ENCODE assay signal across 23 mouse cellular contexts in genomic region chr16:17865293-17865692, GRCm38 (mm10). TPM values are rescaled to one million over a fixed set of nuclear protein-coding genes. Genes with fewer than 3 reads are reported as not detected.
DNase-seq lines count a peak whose midpoint lies in the region; ATAC-seq and TF ChIP-seq lines count a peak whose summit lies in the region.
"Had no signal": no experiment of that assay in that cellular context is flagged by ENCODE, and none has a peak within 500 bp of the region (broad histone marks: within the 10 kb centered on the region; RNA-seq: fewer than 3 reads in every experiment).

No protein-coding gene starts in this region.

- H3K4me3 ChIP-seq in hindbrain, postnatal 0 days (ENCODE audit: low read length): no peak overlapping the region
- no peak overlapping the region for H3K4me3 ChIP-seq in hindbrain, embryonic 14.5 days (replicated peaks; ENCODE audit: low read length)
- no peak overlapping the region for H3K4me3 ChIP-seq in kidney, embryonic 16.5 days (ENCODE audit: low read length)
- no peak overlapping the region for H3K4me3 ChIP-seq in intestine, embryonic 16.5 days (ENCODE audit: low read length)
- H3K4me3 ChIP-seq: erythroblast, embryonic 14.5 days; forebrain, embryonic 10.5 days; gastrocnemius, adult 2 months; hindbrain, embryonic 12.5 days had no signal

- ATAC-seq in hindbrain, postnatal 0 days: 0 out of 2 replicates have a peak, but pooled peaks have one; percentile 2
- ATAC-seq in hindbrain, embryonic 14.5 days (ENCODE audit: low FRiP score): no peak
- peak; percentile 54; the same call in 1 of the 2 replicates for ATAC-seq in kidney, embryonic 16.5 days (ENCODE audit: low FRiP score, low TSS enrichment)
- ATAC-seq in intestine, embryonic 16.5 days: peak; percentile 19; the same call in 1 of the 2 replicates
- ATAC-seq: activated CD4-positive, CD25-positive, alpha-beta regulatory T cell, adult 4 months; forebrain, embryonic 14.5 days; Patski had no signal

- 86% methylated on average over 2 of the region's 2 CpGs for WGBS in hindbrain, postnatal 0 days
- 92% methylated on average over 2 of the region's 2 CpGs for WGBS in hindbrain, embryonic 14.5 days
- WGBS in kidney, embryonic 16.5 days: 63% methylated on average over 2 of the region's 2 CpGs
- WGBS in intestine, embryonic 16.5 days: 55% methylated on average over 2 of the region's 2 CpGs

- H3K9me3 ChIP-seq in hindbrain, postnatal 0 days (ENCODE audit: low read length): no peaks in the 10 kb centered on the region
- H3K9me3 ChIP-seq in hindbrain, embryonic 14.5 days (ENCODE audit: control insufficient read depth, low read length): no peaks in the 10 kb centered on the region
- no peaks in the 10 kb centered on the region for H3K9me3 ChIP-seq in kidney, embryonic 16.5 days (ENCODE audit: low read length)
- no peaks in the 10 kb centered on the region for H3K9me3 ChIP-seq in intestine, embryonic 16.5 days (ENCODE audit: control insufficient read depth, low read length)
- H3K9me3 ChIP-seq: forebrain, embryonic 10.5 days; hindbrain, embryonic 12.5 days had no signal

- no peak for TF ChIP-seq CTCF in hindbrain, postnatal 0 days (IDR thresholded peaks at IDR 0.05; ENCODE audit: low read depth)

- H3K36me3 ChIP-seq in hindbrain, postnatal 0 days (ENCODE audit: insufficient read depth, low read length): peaks cover 2% of the 10 kb centered on the region; the same call in 1 of the 2 replicates
- H3K36me3 ChIP-seq in hindbrain, embryonic 14.5 days (replicated peaks; ENCODE audit: control insufficient read depth, insufficient read depth): peaks cover 32% of the 10 kb centered on the region
- H3K36me3 ChIP-seq in kidney, embryonic 16.5 days (ENCODE audit: insufficient read depth, low read length): peaks cover 21% of the 10 kb centered on the region; the same call in 1 of the 2 replicates
- H3K36me3 ChIP-seq in intestine, embryonic 16.5 days (ENCODE audit: control insufficient read depth, insufficient read depth, low read length): 0 out of 2 replicates have a peak, but pooled peaks cover 4% of the 10 kb centered on the region

- H3K4me1 ChIP-seq in hindbrain, postnatal 0 days (ENCODE audit: insufficient read depth, low read length): no peaks in the 10 kb centered on the region
- no peaks in the 10 kb centered on the region for H3K4me1 ChIP-seq in hindbrain, embryonic 14.5 days (replicated peaks; ENCODE audit: control insufficient read depth, insufficient read depth, low read length)
- H3K4me1 ChIP-seq in kidney, embryonic 16.5 days (ENCODE audit: insufficient read depth, low read length): peaks cover 9% of the 10 kb centered on the region; the same call in 1 of the 2 replicates
- H3K4me1 ChIP-seq in intestine, embryonic 16.5 days (ENCODE audit: control insufficient read depth, insufficient read depth, low read length): peaks cover 5% of the 10 kb centered on the region; the same call in 1 of the 2 replicates
- H3K4me1 ChIP-seq: forebrain, embryonic 10.5 days; hindbrain, embryonic 12.5 days had no signal

- no peak overlapping the region for H3K27ac ChIP-seq in hindbrain, postnatal 0 days
- no peak overlapping the region for H3K27ac ChIP-seq in hindbrain, embryonic 14.5 days
- H3K27ac ChIP-seq in kidney, embryonic 16.5 days (ENCODE audit: low read length): no peak overlapping the region
- H3K27ac ChIP-seq in intestine, embryonic 16.5 days (ENCODE audit: low read length): no peak overlapping the region
- H3K27ac ChIP-seq: forebrain, embryonic 10.5 days; gastrocnemius, adult 2 months; hindbrain, embryonic 12.5 days had no signal

- H3K4me2 ChIP-seq in hindbrain, postnatal 0 days (ENCODE audit: low read depth, low read length): no peak overlapping the region
- no peak overlapping the region for H3K4me2 ChIP-seq in hindbrain, embryonic 14.5 days (replicated peaks)
- H3K4me2 ChIP-seq in kidney, embryonic 16.5 days (replicated peaks; ENCODE audit: low read depth, low read length): no peak overlapping the region
- no peak overlapping the region for H3K4me2 ChIP-seq in intestine, embryonic 16.5 days (ENCODE audit: low read depth, low read length)
- H3K4me2 ChIP-seq: hindbrain, embryonic 12.5 days had no signal

- no peak overlapping the region for H3K9ac ChIP-seq in hindbrain, postnatal 0 days (replicated peaks; ENCODE audit: low read length)
- H3K9ac ChIP-seq in hindbrain, embryonic 14.5 days: no peak overlapping the region
- no peak overlapping the region for H3K9ac ChIP-seq in kidney, embryonic 16.5 days (replicated peaks; ENCODE audit: low read length)
- no peak overlapping the region for H3K9ac ChIP-seq in intestine, embryonic 16.5 days (ENCODE audit: low read depth, low read length)
- H3K9ac ChIP-seq: hindbrain, embryonic 12.5 days had no signal

- no peaks in the 10 kb centered on the region for H3K27me3 ChIP-seq in hindbrain, postnatal 0 days (ENCODE audit: insufficient read depth, low read length)
- H3K27me3 ChIP-seq in hindbrain, embryonic 14.5 days (ENCODE audit: control insufficient read depth, insufficient read depth, low read length): no peaks in the 10 kb centered on the region
- H3K27me3 ChIP-seq in kidney, embryonic 16.5 days (ENCODE audit: insufficient read depth, low read length): no peaks in the 10 kb centered on the region
- H3K27me3 ChIP-seq in intestine, embryonic 16.5 days (replicated peaks; ENCODE audit: control insufficient read depth, insufficient read depth, low read length): no peaks in the 10 kb centered on the region
- H3K27me3 ChIP-seq: CH12.LX; hindbrain, embryonic 12.5 days; Patski had no signal

- no peak for DNase-seq in hindbrain, postnatal 0 days (ENCODE audit: low spot score)
- DNase-seq in hindbrain, embryonic 14.5 days (ENCODE audit: low spot score): no peak
- DNase-seq in kidney, postnatal 14 days: no peak
- DNase-seq in right cerebral cortex, adult 18-20 months: no peak
- DNase-seq: adrenal gland, postnatal 14 days; cerebellum, adult 9-11 months; gastrocnemius, adult 2 months; gastrocnemius, postnatal 25 days; heart, postnatal 10 days; heart, postnatal 4 days had no signal

RNA-seq across cellular contexts. Expression of gene Gm20518, which starts 26.2 kb away (rescaled TPM):
- total RNA-seq in hindbrain, postnatal 0 days (2014; rRNA removed): 0.42 and 1.3 TPM in 2 replicates
- 0.11 and 0.20 TPM in 2 replicates for polyA plus RNA-seq in hindbrain, postnatal 0 days (2015; fragmentation: Nextera tagmentation; extraction: Ambion mirVana)
- polyA plus RNA-seq in hindbrain, embryonic 14.5 days (2014; fragmentation: Nextera tagmentation; extraction: Ambion mirVana): 0.29 and 0.48 TPM in 2 replicates
- polyA plus RNA-seq in kidney, embryonic 16.5 days (2015; fragmentation: Nextera tagmentation; extraction: Ambion mirVana): 2.6 TPM in 2 replicates
- polyA plus RNA-seq in intestine, embryonic 16.5 days (2015; fragmentation: Nextera tagmentation; extraction: Ambion mirVana): 0.26 and 0.31 TPM in 2 replicates
- total RNA-seq: heart, postnatal 4 days had no signal
- polyA plus RNA-seq: heart, embryonic 14.5 days had no signal

RNA-seq across cellular contexts. Expression of gene Car15, which starts 27.1 kb away (rescaled TPM):
- total RNA-seq in hindbrain, postnatal 0 days (2014; rRNA removed): 3.3 and 7.0 TPM in 2 replicates
- polyA plus RNA-seq in hindbrain, postnatal 0 days (2015; fragmentation: Nextera tagmentation; extraction: Ambion mirVana): 1.9 TPM in 2 replicates
- polyA plus RNA-seq in hindbrain, embryonic 14.5 days (2014; fragmentation: Nextera tagmentation; extraction: Ambion mirVana): 2.5 and 3.4 TPM in 2 replicates
- polyA plus RNA-seq in kidney, embryonic 16.5 days (2015; fragmentation: Nextera tagmentation; extraction: Ambion mirVana): 35.7 and 48.6 TPM in 2 replicates
- polyA plus RNA-seq in intestine, embryonic 16.5 days (2015; fragmentation: Nextera tagmentation; extraction: Ambion mirVana): 1.1 and 1.2 TPM in 2 replicates

RNA-seq across cellular contexts. Expression of gene Tssk1, which starts 28.7 kb away (rescaled TPM):
- 0.29 TPM in 1 of 2 replicates, not detected in the other for total RNA-seq in hindbrain, postnatal 0 days (2014; rRNA removed)
- polyA plus RNA-seq in hindbrain, postnatal 0 days (2015; fragmentation: Nextera tagmentation; extraction: Ambion mirVana): 0.04 TPM in 1 of 2 replicates, not detected in the other
- 0.05 and 0.13 TPM in 2 replicates for polyA plus RNA-seq in hindbrain, embryonic 14.5 days (2014; fragmentation: Nextera tagmentation; extraction: Ambion mirVana)
- 0.09 TPM in 1 of 2 replicates, not detected in the other for polyA plus RNA-seq in kidney, embryonic 16.5 days (2015; fragmentation: Nextera tagmentation; extraction: Ambion mirVana)
- 0.05 TPM in 1 of 2 replicates, not detected in the other for polyA plus RNA-seq in intestine, embryonic 16.5 days (2015; fragmentation: Nextera tagmentation; extraction: Ambion mirVana)
- total RNA-seq: adrenal gland, adult 18-20 months; CH12.LX; granulocyte monocyte progenitor cell, adult 5-6 weeks had no signal
- polyA plus RNA-seq: activated CD4-positive, CD25-positive, alpha-beta regulatory T cell, adult 4 months; embryonic facial prominence, embryonic 14.5 days; erythroblast, embryonic 14.5 days; forebrain, embryonic 10.5 days; heart, embryonic 14.5 days had no signal

RNA-seq across cellular contexts. Expression of gene B830017H08Rik, which starts 32.4 kb away (rescaled TPM):
- total RNA-seq in hindbrain, postnatal 0 days (2014; rRNA removed): 6.1 and 9.1 TPM in 2 replicates
- 6.3 and 6.4 TPM in 2 replicates for polyA plus RNA-seq in hindbrain, postnatal 0 days (2015; fragmentation: Nextera tagmentation; extraction: Ambion mirVana)
- polyA plus RNA-seq in hindbrain, embryonic 14.5 days (2014; fragmentation: Nextera tagmentation; extraction: Ambion mirVana): 6.0 and 6.1 TPM in 2 replicates
- 0.09 TPM in 1 of 2 replicates, not detected in the other for polyA plus RNA-seq in kidney, embryonic 16.5 days (2015; fragmentation: Nextera tagmentation; extraction: Ambion mirVana)
- not detected in 2 replicates for polyA plus RNA-seq in intestine, embryonic 16.5 days (2015; fragmentation: Nextera tagmentation; extraction: Ambion mirVana)
- total RNA-seq: adrenal gland, adult 18-20 months; adrenal gland, postnatal 14 days; gastrocnemius, adult 2 months; gastrocnemius, postnatal 25 days; granulocyte monocyte progenitor cell, adult 5-6 weeks; heart, postnatal 4 days had no signal
- polyA plus RNA-seq: activated CD4-positive, CD25-positive, alpha-beta regulatory T cell, adult 4 months; erythroblast, embryonic 14.5 days; forebrain, embryonic 10.5 days; heart, embryonic 14.5 days had no signal

RNA-seq across cellular contexts. Expression of gene Dgcr2, which starts 33.1 kb away (rescaled TPM):
- 181 and 199 TPM in 2 replicates for total RNA-seq in hindbrain, postnatal 0 days (2014; rRNA removed)
- 83.0 and 88.8 TPM in 2 replicates for polyA plus RNA-seq in hindbrain, postnatal 0 days (2015; fragmentation: Nextera tagmentation; extraction: Ambion mirVana)
- 105 TPM in 2 replicates for polyA plus RNA-seq in hindbrain, embryonic 14.5 days (2014; fragmentation: Nextera tagmentation; extraction: Ambion mirVana)
- 103 and 107 TPM in 2 replicates for polyA plus RNA-seq in kidney, embryonic 16.5 days (2015; fragmentation: Nextera tagmentation; extraction: Ambion mirVana)
- 65.4 and 67.4 TPM in 2 replicates for polyA plus RNA-seq in intestine, embryonic 16.5 days (2015; fragmentation: Nextera tagmentation; extraction: Ambion mirVana)
